Mouse (Mus musculus) layer of hippocampus, adult 9-11 months (tissue): Measurements from ENCODE around the gene Fam171a2.

ENCODE experiments used
- DNase-seq: peaks from one replicate; pipeline ENCODE4 v3.0.0; 2022

Fam171a2 gene

GRCm38 (mm10) chr11:102408344-102408876 is 39.1 kb downstream of the Fam171a2 start:
- peak; percentile 98 for DNase-seq

- no peak for DNase-seq
Observed at GRCm38 (mm10) chr11:102407834-102408215, 39.7 kb downstream of the Fam171a2 start, which contains the start of gene Slc25a39. TSS of gene Slc25a39 (minus strand) at chr11:102407946.

- DNase-seq = peak; percentile 93
Observed at GRCm38 (mm10) chr11:102406900-102407833, 40.3 kb downstream of the Fam171a2 start.

GRCm38 (mm10) chr11:102406401-102406800 is 41.1 kb downstream of the Fam171a2 start:
- DNase-seq = no peak

GRCm38 (mm10) chr11:102405544-102406285 is 41.8 kb downstream of the Fam171a2 start:
- DNase-seq = no peak

GRCm38 (mm10) chr11:102404161-102405010 is 43.1 kb downstream of the Fam171a2 start:
- no peak for DNase-seq

GRCm38 (mm10) chr11:102403657-102404056 is 43.8 kb downstream of the Fam171a2 start:
- no peak for DNase-seq

- no peak for DNase-seq
Observed at GRCm38 (mm10) chr11:102401898-102402500, 45.5 kb downstream of the Fam171a2 start.

- DNase-seq = no peak
Observed at GRCm38 (mm10) chr11:102400513-102401084, 46.9 kb downstream of the Fam171a2 start.

- no peak for DNase-seq
Observed at GRCm38 (mm10) chr11:102399610-102400072, 47.8 kb downstream of the Fam171a2 start.

GRCm38 (mm10) chr11:102399107-102399506 is 48.4 kb downstream of the Fam171a2 start:
- no peak for DNase-seq

- peak; percentile 85 for DNase-seq
Observed at GRCm38 (mm10) chr11:102398007-102398825, 49.3 kb downstream of the Fam171a2 start.

- peak; percentile 64 for DNase-seq
Observed at GRCm38 (mm10) chr11:102396671-102397141, 50.8 kb downstream of the Fam171a2 start.

GRCm38 (mm10) chr11:102396263-102396662 is 51.2 kb downstream of the Fam171a2 start:
- no peak for DNase-seq

GRCm38 (mm10) chr11:102395250-102395649 is 52.2 kb downstream of the Fam171a2 start:
- peak; percentile 39 for DNase-seq

- no peak for DNase-seq
Observed at GRCm38 (mm10) chr11:102394421-102395124, 52.9 kb downstream of the Fam171a2 start.

GRCm38 (mm10) chr11:102393719-102394420 is 53.6 kb downstream of the Fam171a2 start:
- DNase-seq = peak; percentile 37

- peak; percentile 94 for DNase-seq
Observed at GRCm38 (mm10) chr11:102393238-102393634, 54.2 kb downstream of the Fam171a2 start, which contains the start of gene Rundc3a. TSS of gene Rundc3a (plus strand) at chr11:102393403.
